Mouse (Mus musculus): ENCODE measurements at regions not wholly inside any gene's neighbourhood (a gene's known extent, or its start where the extent isn't known, plus 50 kb on each side); places are given as distances from the start of the nearest gene placed in this dataset.

DNA sequence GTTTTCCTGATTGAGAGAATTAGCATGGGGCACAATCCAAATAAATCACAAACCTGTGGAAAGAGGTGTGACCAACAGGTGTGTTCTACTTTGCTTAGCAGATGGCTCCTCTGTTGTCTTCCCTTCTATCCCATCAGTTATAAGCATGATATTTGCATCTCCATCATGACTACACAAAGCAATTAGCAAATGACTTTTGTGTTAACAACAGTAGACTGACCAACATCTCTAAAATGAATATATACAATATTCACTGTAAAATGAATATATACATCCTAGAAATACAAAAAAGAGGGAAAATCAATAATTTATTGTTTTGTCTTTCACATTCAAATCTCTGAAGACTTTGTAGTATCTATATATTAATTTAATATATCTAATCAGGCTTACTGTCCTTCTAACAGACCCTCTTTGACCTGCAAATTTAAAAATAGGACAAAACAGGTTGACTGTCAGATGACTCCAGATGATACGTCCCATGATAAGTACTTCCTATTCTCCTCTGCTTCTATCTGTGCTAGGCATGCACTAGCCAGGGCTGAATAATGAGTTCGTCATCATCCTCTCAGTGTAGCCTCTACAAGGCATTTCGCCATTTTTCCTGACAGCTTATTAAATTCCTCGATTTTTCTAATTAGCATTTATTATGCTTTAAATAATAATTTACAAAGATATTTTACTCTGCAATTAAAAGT lies 519.5 kb upstream of the Cited2 start:
- WGBS, result 91% methylated on average over 4 of the region's 4 CpGs
- no peaks in the 10 kb centered on the region for H3K27me3 ChIP-seq (ENCODE audit: control insufficient read depth, insufficient read depth, low read length)

DNA sequence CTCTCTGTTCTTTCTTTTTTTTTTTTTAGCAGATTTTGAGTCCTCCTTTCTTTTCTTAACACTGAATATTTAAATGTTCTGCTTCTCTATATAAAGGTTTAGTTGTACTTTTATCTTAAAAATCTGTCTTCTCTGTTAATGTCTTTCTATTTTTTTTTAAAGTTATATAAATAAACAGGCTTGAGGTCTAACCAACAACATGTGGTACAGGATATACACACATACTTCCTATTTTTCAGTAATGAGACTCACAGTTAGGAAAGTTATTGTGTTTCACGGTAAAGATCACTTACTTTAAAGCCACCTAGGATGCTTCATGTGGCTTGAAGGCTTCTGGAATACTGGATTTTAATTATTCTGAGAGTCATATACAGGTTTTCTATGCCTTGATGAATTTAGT lies 518.9 kb upstream of the Cited2 start:
- no peak for ATAC-seq (ENCODE audit: insufficient number of reproducible peaks, insufficient read depth, low FRiP score, low read depth)

More for the DNA sequence above, 519.5 kb upstream of the Cited2 start:
- ATAC-seq (ENCODE audit: insufficient number of reproducible peaks, insufficient read depth, low FRiP score, low read depth), result no peak
- Histone ChIP-seq H3K4me3 (ENCODE audit: low read depth, low read length) (no peak overlapping the region), H3K27ac (ENCODE audit: low read length) (no peak overlapping the region), H3K9me3 (ENCODE audit: control insufficient read depth, low read depth, low read length) (no peaks in the 10 kb centered on the region), H3K4me1 (ENCODE audit: control insufficient read depth, insufficient read depth, low read length) (no peaks in the 10 kb centered on the region), H3K9ac (replicated peaks; ENCODE audit: low read depth, low read length) (no peak overlapping the region), H3K36me3 (ENCODE audit: control insufficient read depth, insufficient read depth, low read length) (no peaks in the 10 kb centered on the region), H3K4me2 (replicated peaks; ENCODE audit: low read depth, low read length) (no peak overlapping the region)

DNA sequence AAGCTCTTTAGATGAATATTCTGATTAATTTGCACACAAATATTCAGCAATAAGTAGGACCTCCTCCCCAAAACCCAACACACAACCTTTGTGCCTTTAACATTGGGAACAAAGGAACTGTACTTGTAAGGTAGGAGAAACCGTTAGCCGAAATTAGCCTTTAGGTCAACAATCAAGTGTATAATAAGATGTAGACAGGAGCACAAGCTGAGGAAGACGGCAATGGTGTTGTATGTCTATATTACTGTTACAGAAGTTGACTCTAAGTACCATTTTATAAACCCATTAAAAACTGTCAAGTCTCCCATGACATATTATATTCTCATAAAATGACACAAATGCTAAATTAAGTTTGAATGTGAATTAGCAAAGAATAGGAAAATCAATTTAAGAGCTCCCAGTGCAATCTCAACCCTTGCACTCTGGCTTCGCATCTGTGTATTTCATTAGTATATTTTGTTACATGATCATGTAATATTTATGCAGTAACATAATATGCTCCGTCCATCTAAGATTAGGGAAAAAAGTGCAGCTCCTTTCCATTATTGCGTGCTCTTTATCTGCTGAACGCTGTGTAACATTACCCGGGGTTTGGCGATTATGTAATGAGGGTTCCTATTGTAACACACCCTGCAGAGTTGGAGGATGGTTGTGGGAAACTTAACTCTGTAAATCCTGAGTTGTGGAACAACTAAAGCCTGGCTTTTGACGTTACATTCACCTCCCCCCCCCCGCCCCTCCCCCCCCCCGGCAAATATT lies 510.3 kb upstream of the Cited2 start:
- Histone ChIP-seq H3K9ac (replicated peaks; ENCODE audit: low read depth, low read length) (no peak overlapping the region), H3K4me1 (ENCODE audit: control insufficient read depth, insufficient read depth, low read length) (peaks cover 6% of the 10 kb centered on the region; the same call in 1 of the 2 replicates), H3K9me3 (ENCODE audit: control insufficient read depth, low read depth, low read length) (no peaks in the 10 kb centered on the region), H3K4me2 (replicated peaks; ENCODE audit: low read depth, low read length) (0 out of 2 replicates have a peak overlapping the region, but pooled peaks have one; percentile 6), H3K27me3 (ENCODE audit: control insufficient read depth, insufficient read depth, low read length) (no peaks in the 10 kb centered on the region), H3K36me3 (ENCODE audit: control insufficient read depth, insufficient read depth, low read length) (no peaks in the 10 kb centered on the region), H3K4me3 (ENCODE audit: low read depth, low read length) (no peak overlapping the region), H3K27ac (ENCODE audit: low read length) (no peak overlapping the region)
- ATAC-seq (ENCODE audit: insufficient number of reproducible peaks, insufficient read depth, low FRiP score, low read depth), result no peak; the same call in 1 of the 2 replicates
- 32% methylated on average over 11 of the region's 12 CpGs for WGBS

More for the DNA sequence above, 518.9 kb upstream of the Cited2 start:
- H3K27ac ChIP-seq (ENCODE audit: low read length), result no peak overlapping the region
- no peak overlapping the region for H3K4me2 ChIP-seq (replicated peaks; ENCODE audit: low read depth, low read length)
- no peak overlapping the region for H3K9ac ChIP-seq (replicated peaks; ENCODE audit: low read depth, low read length)
- no peaks in the 10 kb centered on the region for H3K36me3 ChIP-seq (ENCODE audit: control insufficient read depth, insufficient read depth, low read length)
- H3K4me1 ChIP-seq (ENCODE audit: control insufficient read depth, insufficient read depth, low read length), result no peaks in the 10 kb centered on the region
- no peaks in the 10 kb centered on the region for H3K27me3 ChIP-seq (ENCODE audit: control insufficient read depth, insufficient read depth, low read length)
- no peaks in the 10 kb centered on the region for H3K9me3 ChIP-seq (ENCODE audit: control insufficient read depth, low read depth, low read length)
- WGBS, result 85% methylated on average over 1 of the region's 1 CpGs
- H3K4me3 ChIP-seq (ENCODE audit: low read depth, low read length), result no peak overlapping the region

DNA sequence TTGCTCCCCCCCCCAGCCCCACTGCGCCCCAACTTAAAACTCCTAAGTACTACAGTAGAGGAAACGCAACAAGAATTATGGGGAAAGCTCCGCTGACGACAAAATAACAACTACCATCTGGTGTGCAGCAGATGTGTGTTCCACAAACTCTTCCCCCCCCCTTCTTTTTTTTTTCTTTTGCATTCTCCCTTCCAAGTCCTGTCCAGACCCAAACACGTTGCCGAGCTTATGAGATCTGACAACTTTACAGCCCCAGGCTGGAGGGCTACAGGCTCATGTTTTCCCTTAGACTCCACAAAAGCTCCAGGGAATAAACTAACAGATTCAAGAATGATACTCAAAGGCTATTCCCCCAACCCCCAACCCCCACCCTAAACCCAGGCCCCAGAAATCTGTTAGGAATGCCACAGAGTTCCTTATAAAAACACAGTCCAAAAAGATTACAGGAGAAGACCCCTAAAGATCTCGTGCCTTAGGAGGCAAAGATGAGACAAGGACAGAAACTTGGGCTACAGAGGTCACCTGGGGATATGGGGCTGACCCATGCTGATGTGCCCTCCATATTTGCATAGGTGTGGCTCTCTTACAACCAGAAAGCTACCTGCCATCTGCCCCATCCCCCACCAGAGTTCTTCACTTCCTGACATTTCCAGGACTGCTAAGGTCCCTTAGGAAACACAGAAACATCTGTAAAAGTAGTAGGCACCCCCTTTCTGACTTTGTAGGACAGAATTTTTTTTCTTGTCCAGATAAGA lies 509.5 kb upstream of the Cited2 start:
- Histone ChIP-seq H3K36me3 (ENCODE audit: control insufficient read depth, insufficient read depth, low read length) (no peaks in the 10 kb centered on the region), H3K4me3 (ENCODE audit: low read depth, low read length) (no peak overlapping the region), H3K4me1 (ENCODE audit: control insufficient read depth, insufficient read depth, low read length) (peaks cover 6% of the 10 kb centered on the region; the same call in 1 of the 2 replicates), H3K4me2 (replicated peaks; ENCODE audit: low read depth, low read length) (peak overlapping the region; percentile 6; the same call in 1 of the 2 replicates), H3K27me3 (ENCODE audit: control insufficient read depth, insufficient read depth, low read length) (no peaks in the 10 kb centered on the region), H3K27ac (ENCODE audit: low read length) (0 out of 2 replicates have a peak overlapping the region, but pooled peaks have one; percentile 39), H3K9ac (replicated peaks; ENCODE audit: low read depth, low read length) (no peak overlapping the region), H3K9me3 (ENCODE audit: control insufficient read depth, low read depth, low read length) (no peaks in the 10 kb centered on the region)
- peak; percentile 46; the same call in 1 of the 2 replicates for ATAC-seq (ENCODE audit: insufficient number of reproducible peaks, insufficient read depth, low FRiP score, low read depth)
- 32% methylated on average over 6 of the region's 7 CpGs for WGBS

DNA sequence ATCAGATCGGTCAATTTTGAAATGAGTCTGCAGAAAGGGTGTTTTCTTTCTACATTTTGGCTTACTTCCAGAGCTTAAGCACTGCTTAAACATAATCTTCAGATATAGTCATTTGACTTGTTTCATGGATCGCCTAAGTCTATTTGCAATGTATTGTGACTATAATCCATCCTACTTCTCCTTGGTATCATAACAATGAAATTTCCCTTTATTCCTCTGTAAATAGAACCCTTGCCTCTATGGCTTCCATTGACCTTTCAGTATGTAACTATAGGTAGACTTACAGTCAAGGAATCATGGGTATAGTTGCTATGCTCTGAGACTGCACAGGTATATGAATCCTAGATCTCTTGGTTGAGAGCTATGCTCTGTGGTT lies 509.0 kb upstream of the Cited2 start:
- no peak overlapping the region; the same call in 1 of the 2 replicates for H3K4me2 ChIP-seq (replicated peaks; ENCODE audit: low read depth, low read length)
- ATAC-seq (ENCODE audit: insufficient number of reproducible peaks, insufficient read depth, low FRiP score, low read depth), result peak; percentile 63; the same call in 1 of the 2 replicates

DNA sequence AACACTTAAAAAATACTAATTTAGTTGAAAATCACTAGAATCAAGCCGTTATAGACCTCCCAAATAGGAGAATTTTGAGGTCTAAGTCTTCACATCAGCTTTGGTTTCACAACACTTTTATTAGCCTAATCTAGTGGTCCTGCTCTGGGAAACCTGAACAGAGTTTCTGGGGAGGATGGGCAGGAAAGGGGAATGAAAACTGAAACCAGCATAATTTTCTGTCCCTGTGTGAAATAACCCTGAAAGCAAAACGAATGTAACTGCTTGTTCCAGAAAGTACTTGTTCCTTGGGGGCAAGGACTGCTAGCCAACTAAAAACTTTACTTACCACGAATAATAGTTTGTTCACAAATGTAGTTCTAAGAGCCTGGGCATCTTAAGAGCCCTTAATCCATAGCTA lies 508.0 kb upstream of the Cited2 start:
- H3K9ac ChIP-seq (replicated peaks; ENCODE audit: low read depth, low read length), result no peak overlapping the region
- no peak overlapping the region for H3K4me3 ChIP-seq (ENCODE audit: low read depth, low read length)
- H3K4me2 ChIP-seq (replicated peaks; ENCODE audit: low read depth, low read length), result no peak overlapping the region
- no peaks in the 10 kb centered on the region for H3K36me3 ChIP-seq (ENCODE audit: control insufficient read depth, insufficient read depth, low read length)
- no peaks in the 10 kb centered on the region for H3K9me3 ChIP-seq (ENCODE audit: control insufficient read depth, low read depth, low read length)
- WGBS, result 78% methylated on average over 3 of the region's 3 CpGs
- ATAC-seq (ENCODE audit: insufficient number of reproducible peaks, insufficient read depth, low FRiP score, low read depth), result no peak
- no peaks in the 10 kb centered on the region for H3K27me3 ChIP-seq (ENCODE audit: control insufficient read depth, insufficient read depth, low read length)
- H3K27ac ChIP-seq (ENCODE audit: low read length), result no peak overlapping the region
- peaks cover 6% of the 10 kb centered on the region; the same call in 1 of the 2 replicates for H3K4me1 ChIP-seq (ENCODE audit: control insufficient read depth, insufficient read depth, low read length)

More for the DNA sequence above, 509.0 kb upstream of the Cited2 start:
- Histone ChIP-seq H3K4me3 (ENCODE audit: low read depth, low read length) (no peak overlapping the region), H3K27me3 (ENCODE audit: control insufficient read depth, insufficient read depth, low read length) (no peaks in the 10 kb centered on the region), H3K4me1 (ENCODE audit: control insufficient read depth, insufficient read depth, low read length) (peaks cover 6% of the 10 kb centered on the region; the same call in 1 of the 2 replicates), H3K9me3 (ENCODE audit: control insufficient read depth, low read depth, low read length) (no peaks in the 10 kb centered on the region), H3K27ac (ENCODE audit: low read length) (no peak overlapping the region), H3K36me3 (ENCODE audit: control insufficient read depth, insufficient read depth, low read length) (no peaks in the 10 kb centered on the region), H3K9ac (replicated peaks; ENCODE audit: low read depth, low read length) (no peak overlapping the region)
- 24% methylated on average over 2 of the region's 2 CpGs for WGBS

DNA sequence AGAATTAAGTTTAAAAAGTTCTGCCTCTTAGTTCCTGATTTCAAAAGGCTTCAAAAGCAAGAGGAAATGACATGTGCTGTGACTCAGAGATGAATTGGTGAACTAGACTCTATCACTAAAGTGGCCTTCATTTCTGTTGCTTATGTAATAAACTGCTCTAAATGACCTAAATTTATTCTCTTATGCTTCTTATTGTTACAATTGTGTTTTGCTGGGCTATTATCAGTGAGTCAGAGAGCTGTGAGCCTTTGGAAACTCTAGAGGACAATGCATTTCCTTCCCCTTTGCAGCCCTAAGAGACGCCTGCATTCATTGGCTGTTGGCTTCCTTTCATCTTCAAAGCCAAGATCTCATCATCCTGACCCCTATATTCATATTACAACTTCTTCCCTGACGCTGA lies 501.5 kb upstream of the Cited2 start:
- Histone ChIP-seq H3K9me3 (ENCODE audit: control insufficient read depth, low read depth, low read length) (no peaks in the 10 kb centered on the region), H3K36me3 (ENCODE audit: control insufficient read depth, insufficient read depth, low read length) (no peaks in the 10 kb centered on the region), H3K4me1 (ENCODE audit: control insufficient read depth, insufficient read depth, low read length) (no peaks in the 10 kb centered on the region), H3K9ac (replicated peaks; ENCODE audit: low read depth, low read length) (no peak overlapping the region), H3K27me3 (ENCODE audit: control insufficient read depth, insufficient read depth, low read length) (no peaks in the 10 kb centered on the region), H3K27ac (ENCODE audit: low read length) (no peak overlapping the region), H3K4me3 (ENCODE audit: low read depth, low read length) (no peak overlapping the region), H3K4me2 (replicated peaks; ENCODE audit: low read depth, low read length) (no peak overlapping the region)
- WGBS, result 55% methylated on average over 2 of the region's 2 CpGs
- ATAC-seq (ENCODE audit: insufficient number of reproducible peaks, insufficient read depth, low FRiP score, low read depth), result no peak

DNA sequence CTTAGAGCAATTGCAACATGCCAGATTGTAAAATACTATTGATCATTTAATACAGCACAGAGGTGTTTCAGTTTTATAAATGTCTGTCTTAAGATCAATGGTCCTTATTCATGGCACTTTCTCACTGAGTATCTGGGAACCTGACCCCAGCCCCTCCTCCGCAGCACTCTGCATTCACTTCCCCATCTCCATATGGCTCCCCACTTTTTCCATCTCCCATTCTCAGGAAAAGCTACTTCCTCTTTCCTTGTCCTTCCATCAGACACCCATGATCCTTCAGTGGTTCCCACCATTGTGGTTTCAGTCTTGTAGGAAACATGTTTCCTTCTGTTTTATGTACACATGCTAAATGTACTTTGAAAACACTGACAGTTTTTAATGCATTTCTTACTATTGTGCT lies 497.3 kb upstream of the Cited2 start:
- 97% methylated on average over 1 of the region's 1 CpGs for WGBS
- H3K27ac ChIP-seq (ENCODE audit: low read length), result no peak overlapping the region
- no peak for ATAC-seq (ENCODE audit: insufficient number of reproducible peaks, insufficient read depth, low FRiP score, low read depth)
- no peak overlapping the region for H3K9ac ChIP-seq (replicated peaks; ENCODE audit: low read depth, low read length)
- no peak overlapping the region for H3K4me2 ChIP-seq (replicated peaks; ENCODE audit: low read depth, low read length)
- H3K36me3 ChIP-seq (ENCODE audit: control insufficient read depth, insufficient read depth, low read length), result no peaks in the 10 kb centered on the region
- H3K4me3 ChIP-seq (ENCODE audit: low read depth, low read length), result no peak overlapping the region
- H3K27me3 ChIP-seq (ENCODE audit: control insufficient read depth, insufficient read depth, low read length), result no peaks in the 10 kb centered on the region
- peaks cover 8% of the 10 kb centered on the region; the same call in 1 of the 2 replicates for H3K4me1 ChIP-seq (ENCODE audit: control insufficient read depth, insufficient read depth, low read length)
- H3K9me3 ChIP-seq (ENCODE audit: control insufficient read depth, low read depth, low read length), result no peaks in the 10 kb centered on the region

Data from stomach, embryonic 14.5 days (tissue).